Mouse (Mus musculus) bone marrow macrophage, adult 2 months (primary cell): ENCODE data around the gene Zfp28. TPM values are rescaled to one million over a fixed set of nuclear protein-coding genes. Genes with fewer than 3 reads are reported as not detected.
A peak's percentile ranks its signal among the peaks of the same experiment; 100 is the strongest.
"Not testable (repeated sequence)": the region's sequence is repeated elsewhere in the genome, so short reads cannot be mapped to it uniquely, and the experiment has no call there.

Experiments used
- H3K27ac ChIP-seq: 2 replicates; pipeline ENCODE4 v1.5.1; 2012; ENCODE audit warnings: low read depth, low read length; ENCODE audit not compliant: insufficient read depth
- H3K4me1 ChIP-seq: 2 replicates; pipeline ENCODE4 v1.6.1; 2012; ENCODE audit warnings: low read length; ENCODE audit not compliant: control insufficient read depth, insufficient read depth
- H3K4me3 ChIP-seq: 2 replicates; pipeline ENCODE4 v1.5.1; 2012; ENCODE audit warnings: mild to moderate bottlenecking, low read length, moderate library complexity; ENCODE audit not compliant: insufficient read depth
- CTCF ChIP-seq: IDR thresholded peaks from 2 replicates; pipeline ENCODE4 v1.5.1; 2012; ENCODE audit warnings: low read depth, mild to moderate bottlenecking, low read length, moderate library complexity
- POLR2A ChIP-seq: IDR thresholded peaks from 2 replicates; pipeline ENCODE4 v1.6.1; 2012; ENCODE audit warnings: mild to moderate bottlenecking, low read depth, low read length, borderline replicate concordance
- polyA plus RNA-seq: library from polyadenylated mRNA; stranded (reverse); fragments of >200 nt; gene quantifications from 2 replicates; pipeline ENCODE4 v1.2.4, GENCODE M21; 2012; ENCODE audit not compliant: missing spikeins, insufficient read depth, insufficient read length

The Zfp28 gene
- polyA plus RNA-seq, 1 experiment, result 8.7 TPM

GRCm38 (mm10) chr7:6364761-6365160 is 18.3 kb upstream of the Zfp28 start:
- no peak for TF ChIP-seq POLR2A
- no peak for TF ChIP-seq CTCF
- peaks cover 6% of the 10 kb centered on the region; the same call in 1 of the 2 replicates for H3K4me1 ChIP-seq
- no peak overlapping the region for H3K4me3 ChIP-seq
- H3K27ac ChIP-seq, result no peak overlapping the region

GRCm38 (mm10) chr7:6367185-6367584 is 15.9 kb upstream of the Zfp28 start:
- H3K27ac ChIP-seq, result no peak overlapping the region
- TF ChIP-seq POLR2A, result no peak
- TF ChIP-seq CTCF, result no peak

GRCm38 (mm10) chr7:6368146-6368545 is 14.9 kb upstream of the Zfp28 start:
- H3K4me1 ChIP-seq, H3K4me3 ChIP-seq: not testable (repeated sequence)

More at GRCm38 (mm10) chr7:6367185-6367584, 15.9 kb upstream of the Zfp28 start:
- H3K4me3 ChIP-seq, result no peak overlapping the region
- peaks cover 4% of the 10 kb centered on the region; the same call in 1 of the 2 replicates for H3K4me1 ChIP-seq

GRCm38 (mm10) chr7:6369460-6369859 is 13.6 kb upstream of the Zfp28 start:
- Histone ChIP-seq H3K4me3 (no peak overlapping the region), H3K27ac (no peak overlapping the region), H3K4me1 (no peaks in the 10 kb centered on the region)
- TF ChIP-seq POLR2A (no peak), CTCF (no peak)

More at GRCm38 (mm10) chr7:6368146-6368545, 14.9 kb upstream of the Zfp28 start:
- H3K27ac ChIP-seq, result not testable (repeated sequence)

- H3K4me3 ChIP-seq, result no peak overlapping the region
- H3K27ac ChIP-seq, result no peak overlapping the region
- H3K4me1 ChIP-seq, result no peaks in the 10 kb centered on the region
- TF ChIP-seq CTCF (no peak), POLR2A (no peak)
Observed at GRCm38 (mm10) chr7:6372993-6373392, 10.1 kb upstream of the Zfp28 start.

GRCm38 (mm10) chr7:6378441-6378840 is 4.7 kb upstream of the Zfp28 start:
- peaks cover 6% of the 10 kb centered on the region; the same call in 1 of the 2 replicates for H3K4me1 ChIP-seq
- no peak overlapping the region for H3K4me3 ChIP-seq
- H3K27ac ChIP-seq, result no peak overlapping the region
- no peak for TF ChIP-seq CTCF
- no peak for TF ChIP-seq POLR2A

GRCm38 (mm10) chr7:6381431-6381830 is 1.7 kb upstream of the Zfp28 start:
- Histone ChIP-seq H3K4me1 (peaks cover 14% of the 10 kb centered on the region), H3K27ac (no peak overlapping the region), H3K4me3 (no peak overlapping the region)
- TF ChIP-seq CTCF, result no peak
- no peak for TF ChIP-seq POLR2A

- Histone ChIP-seq H3K4me3 (peak overlapping the region; percentile 70), H3K27ac (no peak overlapping the region), H3K4me1 (peaks cover 14% of the 10 kb centered on the region)
- no peak for TF ChIP-seq POLR2A
- no peak for TF ChIP-seq CTCF
Observed at GRCm38 (mm10) chr7:6384011-6384410, 916 bp downstream of the Zfp28 start.

- TF ChIP-seq POLR2A (no peak), CTCF (no peak)
- H3K4me1 ChIP-seq, result peaks cover 14% of the 10 kb centered on the region
- no peak overlapping the region for H3K27ac ChIP-seq
- H3K4me3 ChIP-seq, result no peak overlapping the region
Observed at GRCm38 (mm10) chr7:6386995-6387394, 3.9 kb downstream of the Zfp28 start.

GRCm38 (mm10) chr7:6388971-6389370 is 5.9 kb downstream of the Zfp28 start:
- no peak overlapping the region for H3K27ac ChIP-seq

GRCm38 (mm10) chr7:6389449-6389848 is 6.4 kb downstream of the Zfp28 start:
- TF ChIP-seq POLR2A, result no peak
- TF ChIP-seq CTCF, result no peak
- Histone ChIP-seq H3K27ac (no peak overlapping the region), H3K4me1 (no peaks in the 10 kb centered on the region; the same call in 1 of the 2 replicates), H3K4me3 (no peak overlapping the region)

More at GRCm38 (mm10) chr7:6388971-6389370, 5.9 kb downstream of the Zfp28 start:
- TF ChIP-seq POLR2A, result no peak
- no peak for TF ChIP-seq CTCF
- H3K4me1 ChIP-seq, result peaks cover 3% of the 10 kb centered on the region
- H3K4me3 ChIP-seq, result no peak overlapping the region
